Mouse (Mus musculus) embryonic facial prominence, embryonic 14.5 days (tissue): ENCODE measurements around the gene Mllt3. TPM values are rescaled to one million over a fixed set of nuclear protein-coding genes. Genes with fewer than 3 reads are reported as not detected.

Experiments used
- ATAC-seq: fragments of 200-750 bp; cut with Nextera tagmentation; 2 replicates; pipeline ENCODE4 v1.8.0; 2017; ENCODE audit warnings: low read depth, moderate number of reproducible peaks, moderate TSS enrichment
- DNase-seq: peaks from one replicate; pipeline ENCODE4 v3.0.0-alpha.2; 2015; ENCODE audit warnings: low spot score
- H3K27ac ChIP-seq: fragments of 300-500 bp; sonication (generic); replicated peaks from 2 replicates; pipeline ENCODE4 v1.5.1; 2014; ENCODE audit warnings: low read depth, mild to moderate bottlenecking, low read length, moderate library complexity
- H3K27me3 ChIP-seq: fragments of 300-500 bp; sonication (generic); replicated peaks from 2 replicates; pipeline ENCODE4 v1.6.1; 2014; ENCODE audit warnings: low read length; ENCODE audit not compliant: control insufficient read depth, insufficient read depth
- H3K36me3 ChIP-seq: fragments of 300-500 bp; sonication (generic); 2 replicates; pipeline ENCODE4 v1.6.1; 2014; ENCODE audit warnings: low read length, mixed read lengths; ENCODE audit not compliant: control insufficient read depth, insufficient read depth
- H3K4me1 ChIP-seq: fragments of 300-500 bp; sonication (generic); 2 replicates; pipeline ENCODE4 v1.6.1; 2014; ENCODE audit warnings: antibody characterized with exemption, low read length; ENCODE audit not compliant: control insufficient read depth, insufficient read depth
- H3K4me2 ChIP-seq: fragments of 300-500 bp; sonication (generic); 2 replicates; pipeline ENCODE4 v1.6.1; 2014; ENCODE audit warnings: low read depth, mild to moderate bottlenecking, low read length, moderate library complexity, mixed read lengths
- H3K4me3 ChIP-seq: fragments of 300-500 bp; sonication (generic); 2 replicates; pipeline ENCODE4 v1.5.1; 2014; ENCODE audit warnings: low read depth, mild to moderate bottlenecking, low read length
- H3K9ac ChIP-seq: fragments of 300-500 bp; sonication (generic); 2 replicates; pipeline ENCODE4 v1.6.1; 2014; ENCODE audit warnings: low read depth, mild to moderate bottlenecking, low read length, moderate library complexity, mixed read lengths
- H3K9me3 ChIP-seq: fragments of 300-500 bp; sonication (generic); 2 replicates; pipeline ENCODE4 v1.6.1; 2016; ENCODE audit warnings: low read length; ENCODE audit not compliant: control insufficient read depth
- WGBS: fragments of 180-500 bp; shearing (Covaris S2); extraction: QIAGEN DNeasy Blood & Tissue Kit; methylation state at CpG from one replicate; pipeline ENCODE4 v1.1.7; 2014; 5-methylcytosine and 5-hydroxymethylcytosine counted together
- polyA plus RNA-seq: library from polyadenylated mRNA; unstranded; fragments of >200 nt; fragmentation: Nextera tagmentation; extraction: Ambion mirVana; gene quantifications from 2 replicates; pipeline ENCODE4 v1.2.1, GENCODE M21; 2014

The Mllt3 gene
- polyA plus RNA-seq, 1 experiment from 2014 or later: 55.0 TPM

DNA sequence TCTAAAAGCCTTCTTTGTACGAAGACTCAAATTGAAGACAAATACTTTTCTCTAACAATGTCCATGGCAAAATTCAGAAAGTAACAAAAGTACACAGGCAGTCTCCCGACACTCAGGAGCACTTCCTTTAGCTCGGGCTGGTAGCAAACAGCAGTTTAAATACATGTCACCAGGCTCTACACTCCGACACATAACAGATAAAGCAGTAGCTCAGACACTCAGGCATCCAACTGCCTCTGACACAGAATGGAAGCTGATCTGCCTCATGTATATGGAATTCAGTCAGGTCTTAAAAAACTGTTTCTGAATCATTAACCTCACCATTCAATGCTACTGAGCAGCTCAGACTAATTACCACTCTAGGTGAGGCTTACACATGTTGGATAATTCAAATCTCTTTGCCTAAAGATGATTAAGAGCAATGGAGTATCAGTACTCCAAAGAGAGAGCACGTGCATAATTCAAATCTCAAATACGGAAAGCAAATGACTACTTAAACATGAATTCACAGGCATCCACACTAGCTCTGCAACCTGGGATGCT, 188.4 kb downstream of the Mllt3 start:
- DNase-seq (no peak), ATAC-seq (no peak)
- Histone ChIP-seq H3K4me1 (no peaks in the 10 kb centered on the region), H3K27ac (no peak overlapping the region), H3K4me3 (no peak overlapping the region), H3K27me3 (no peaks in the 10 kb centered on the region), H3K9me3 (no peaks in the 10 kb centered on the region), H3K9ac (no peak overlapping the region), H3K4me2 (no peak overlapping the region), H3K36me3 (peaks cover 10% of the 10 kb centered on the region; the same call in 1 of the 2 replicates)
- 79% methylated on average over 6 of the region's 6 CpGs for WGBS

DNA sequence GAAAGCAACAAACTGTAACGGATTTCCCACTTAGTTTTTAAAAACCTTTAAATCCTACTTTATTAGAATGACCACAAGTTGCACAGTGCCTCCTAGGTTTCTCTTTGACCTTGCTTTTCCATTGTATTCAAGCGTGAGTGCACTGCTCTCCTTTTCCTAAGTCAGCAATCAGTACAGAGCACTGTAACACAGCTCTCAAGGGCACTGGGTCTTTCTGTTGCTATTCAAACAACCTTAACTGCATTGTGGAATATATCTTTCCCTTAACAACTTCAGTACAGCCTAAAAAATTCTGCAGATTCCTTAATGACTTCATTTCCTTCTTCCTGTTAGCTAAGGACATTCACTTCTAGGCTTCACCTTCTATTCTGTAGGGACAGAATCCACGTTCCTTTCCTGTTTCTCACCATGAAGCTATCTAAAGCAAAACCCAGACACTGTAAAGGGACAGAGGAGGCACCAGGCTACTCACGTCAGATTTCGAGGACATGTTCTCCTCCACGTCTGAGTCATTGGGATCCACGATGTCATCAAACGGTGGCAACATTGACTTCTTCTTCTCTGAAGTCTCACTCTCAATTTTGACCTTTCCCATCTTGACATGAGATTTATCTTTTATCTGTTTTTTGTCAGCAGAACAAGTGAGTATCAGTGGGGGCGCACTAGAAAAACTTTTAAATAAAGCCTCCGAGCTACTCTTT, 192.8 kb downstream of the Mllt3 start:
- H3K36me3 ChIP-seq: peaks cover 18% of the 10 kb centered on the region; the same call in 1 of the 2 replicates
- 83% methylated on average over 10 of the region's 10 CpGs for WGBS
- H3K4me2 ChIP-seq: no peak overlapping the region
- no peak overlapping the region for H3K27ac ChIP-seq
- DNase-seq (no peak), ATAC-seq (no peak)
- no peaks in the 10 kb centered on the region for H3K4me1 ChIP-seq
- H3K27me3 ChIP-seq: no peaks in the 10 kb centered on the region
- no peak overlapping the region for H3K9ac ChIP-seq
- no peaks in the 10 kb centered on the region for H3K9me3 ChIP-seq
- no peak overlapping the region for H3K4me3 ChIP-seq

DNA sequence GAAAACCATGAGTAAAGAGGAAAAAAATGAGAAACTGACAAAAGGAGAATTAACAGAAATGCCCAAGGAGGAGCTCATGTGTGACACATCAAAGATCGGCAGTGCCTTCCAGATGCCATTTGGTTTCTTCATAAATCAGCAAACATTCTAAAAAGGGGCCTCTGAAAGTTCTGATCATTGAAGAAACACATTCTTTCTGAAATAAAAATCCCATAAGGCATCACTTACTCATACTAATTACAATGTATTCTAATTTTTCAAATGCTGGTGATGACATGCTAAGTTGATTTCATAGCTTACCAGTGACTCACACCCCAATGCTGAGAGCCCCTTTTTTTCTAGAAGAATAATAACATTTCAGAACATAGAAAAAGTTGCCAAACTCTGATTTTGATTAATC, 194.4 kb downstream of the Mllt3 start:
- H3K9me3 ChIP-seq: no peaks in the 10 kb centered on the region
- no peak overlapping the region for H3K4me3 ChIP-seq
- WGBS: 88% methylated on average over 1 of the region's 1 CpGs
- no peak overlapping the region for H3K9ac ChIP-seq
- H3K27ac ChIP-seq: no peak overlapping the region
- H3K36me3 ChIP-seq: peaks cover 18% of the 10 kb centered on the region; the same call in 1 of the 2 replicates
- H3K4me1 ChIP-seq: no peaks in the 10 kb centered on the region
- H3K4me2 ChIP-seq: no peak overlapping the region
- H3K27me3 ChIP-seq: no peaks in the 10 kb centered on the region
- DNase-seq (no peak), ATAC-seq (no peak)

DNA sequence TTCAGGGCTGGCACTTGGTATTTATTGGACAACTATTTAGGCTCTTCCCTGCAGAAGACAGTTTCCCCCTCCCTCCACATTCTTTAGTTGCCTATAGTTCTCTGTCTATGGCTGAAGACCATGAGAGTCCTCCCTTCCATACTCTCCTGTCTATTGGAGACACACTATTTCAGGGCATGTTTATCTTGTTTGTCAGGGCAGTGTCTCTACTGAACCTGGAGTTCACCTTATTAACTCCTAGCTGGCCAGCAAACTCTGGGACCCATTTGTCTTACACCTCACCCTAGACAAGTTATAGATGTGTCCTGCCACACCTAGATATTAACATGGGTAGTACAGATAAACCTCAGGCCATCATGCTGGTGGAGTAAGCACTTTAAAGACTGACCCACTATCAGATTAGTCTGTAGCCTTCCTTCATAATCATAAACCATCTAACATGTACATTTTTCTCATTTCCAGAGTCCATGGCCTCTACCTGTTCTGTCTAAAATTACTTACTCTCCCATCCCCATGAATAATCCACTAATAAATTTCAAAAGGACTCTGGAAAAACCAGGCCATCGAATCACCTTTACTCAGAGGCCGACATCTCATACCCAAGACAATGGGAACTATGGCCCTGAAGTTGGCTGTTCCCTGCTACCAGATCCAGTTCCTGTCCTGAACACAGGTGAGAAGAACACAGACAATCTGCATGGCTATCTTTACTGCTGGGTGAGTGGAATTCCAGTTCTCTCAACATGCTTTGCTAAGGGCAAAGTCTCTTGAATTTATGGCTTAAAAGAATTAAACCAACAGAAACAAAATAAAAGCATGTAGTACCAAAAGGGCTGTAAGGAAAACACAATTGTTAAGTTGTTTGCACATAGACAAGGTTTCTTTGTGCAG, 195.4 kb downstream of the Mllt3 start:
- no peak overlapping the region for H3K27ac ChIP-seq
- no peak for ATAC-seq
- H3K4me3 ChIP-seq: no peak overlapping the region
- H3K9ac ChIP-seq: no peak overlapping the region
- 95% methylated on average over 2 of the region's 2 CpGs for WGBS
- H3K4me2 ChIP-seq: no peak overlapping the region
- no peak for DNase-seq
- no peaks in the 10 kb centered on the region for H3K27me3 ChIP-seq
- H3K9me3 ChIP-seq: no peaks in the 10 kb centered on the region
- peaks cover 18% of the 10 kb centered on the region; the same call in 1 of the 2 replicates for H3K36me3 ChIP-seq
- no peaks in the 10 kb centered on the region for H3K4me1 ChIP-seq

DNA sequence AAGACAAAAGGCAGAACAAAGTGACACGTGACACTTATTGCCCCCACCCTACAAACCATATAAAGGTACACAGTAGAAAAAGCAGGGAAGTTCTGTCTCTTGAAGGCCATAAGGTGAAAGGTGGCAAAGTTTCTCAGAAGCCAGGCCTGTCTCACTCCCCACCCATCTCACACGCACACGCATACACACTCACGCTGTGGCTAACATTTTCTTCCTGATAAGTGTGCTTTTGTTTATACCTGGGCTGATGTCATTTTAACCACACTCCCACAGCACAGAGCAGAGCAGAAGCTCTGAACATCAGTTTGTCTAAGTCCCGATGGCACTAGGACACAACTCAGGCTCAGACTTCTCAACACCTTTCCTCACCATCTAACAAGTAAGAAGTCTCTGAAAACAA, 196.9 kb downstream of the Mllt3 start:
- no peaks in the 10 kb centered on the region for H3K4me1 ChIP-seq
- WGBS: 88% methylated on average over 5 of the region's 5 CpGs
- H3K36me3 ChIP-seq: peaks cover 18% of the 10 kb centered on the region; the same call in 1 of the 2 replicates
- no peaks in the 10 kb centered on the region for H3K27me3 ChIP-seq
- no peak for DNase-seq
- no peak for ATAC-seq
- no peak overlapping the region for H3K4me3 ChIP-seq
- H3K9me3 ChIP-seq: no peaks in the 10 kb centered on the region
- no peak overlapping the region for H3K4me2 ChIP-seq
- no peak overlapping the region for H3K27ac ChIP-seq
- H3K9ac ChIP-seq: no peak overlapping the region

DNA sequence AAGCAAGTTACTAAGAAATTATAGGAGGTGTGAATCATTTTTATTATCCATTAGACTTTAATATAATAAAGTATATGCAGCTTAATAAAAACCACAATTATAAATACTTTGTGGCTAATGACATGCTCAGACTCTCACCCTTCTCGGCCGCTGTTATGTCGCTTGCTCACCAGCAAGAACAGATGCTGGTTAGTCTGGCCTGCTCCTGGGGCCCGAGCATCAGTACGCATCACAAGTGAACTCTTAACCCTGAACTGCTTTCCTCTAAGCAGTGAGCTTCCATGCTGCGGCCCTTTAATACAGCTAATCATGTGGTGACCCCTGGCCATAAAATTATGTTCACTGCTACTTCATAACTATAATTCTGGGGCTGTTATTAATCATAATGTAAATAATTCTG, 198.0 kb downstream of the Mllt3 start:
- Histone ChIP-seq H3K4me1 (no peaks in the 10 kb centered on the region), H3K27me3 (no peaks in the 10 kb centered on the region), H3K4me2 (no peak overlapping the region), H3K4me3 (no peak overlapping the region), H3K9me3 (no peaks in the 10 kb centered on the region), H3K9ac (no peak overlapping the region), H3K27ac (no peak overlapping the region), H3K36me3 (peaks cover 8% of the 10 kb centered on the region; the same call in 1 of the 2 replicates)
- ATAC-seq (no peak), DNase-seq (no peak)
- 56% methylated on average over 6 of the region's 6 CpGs for WGBS

DNA sequence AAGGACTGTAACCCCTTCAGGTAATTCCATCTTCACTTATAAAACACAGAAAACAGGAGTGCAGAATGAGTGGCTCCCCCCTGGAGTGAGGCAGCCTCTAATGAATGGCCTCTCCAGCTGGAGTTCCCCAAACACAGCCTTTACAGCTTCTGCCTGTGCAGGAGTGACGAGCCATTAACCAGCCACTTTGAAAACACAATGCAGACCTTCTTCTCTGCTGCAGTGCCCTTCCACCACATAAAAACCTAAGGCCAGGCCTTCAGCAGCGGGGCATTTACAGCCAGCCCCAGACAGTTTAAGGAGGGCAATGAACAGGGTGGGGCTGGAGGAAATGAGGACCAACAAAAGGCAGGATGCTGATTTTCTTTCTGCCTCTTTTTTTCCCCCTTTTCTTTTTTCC, 198.9 kb downstream of the Mllt3 start:
- H3K27ac ChIP-seq: no peak overlapping the region
- H3K4me3 ChIP-seq: no peak overlapping the region
- no peak for ATAC-seq
- no peaks in the 10 kb centered on the region for H3K4me1 ChIP-seq
- H3K9me3 ChIP-seq: no peaks in the 10 kb centered on the region
- DNase-seq: no peak
- H3K4me2 ChIP-seq: no peak overlapping the region
- H3K9ac ChIP-seq: no peak overlapping the region
- WGBS: 49% methylated on average over 2 of the region's 2 CpGs
- peaks cover 8% of the 10 kb centered on the region; the same call in 1 of the 2 replicates for H3K36me3 ChIP-seq
- H3K27me3 ChIP-seq: no peaks in the 10 kb centered on the region

DNA sequence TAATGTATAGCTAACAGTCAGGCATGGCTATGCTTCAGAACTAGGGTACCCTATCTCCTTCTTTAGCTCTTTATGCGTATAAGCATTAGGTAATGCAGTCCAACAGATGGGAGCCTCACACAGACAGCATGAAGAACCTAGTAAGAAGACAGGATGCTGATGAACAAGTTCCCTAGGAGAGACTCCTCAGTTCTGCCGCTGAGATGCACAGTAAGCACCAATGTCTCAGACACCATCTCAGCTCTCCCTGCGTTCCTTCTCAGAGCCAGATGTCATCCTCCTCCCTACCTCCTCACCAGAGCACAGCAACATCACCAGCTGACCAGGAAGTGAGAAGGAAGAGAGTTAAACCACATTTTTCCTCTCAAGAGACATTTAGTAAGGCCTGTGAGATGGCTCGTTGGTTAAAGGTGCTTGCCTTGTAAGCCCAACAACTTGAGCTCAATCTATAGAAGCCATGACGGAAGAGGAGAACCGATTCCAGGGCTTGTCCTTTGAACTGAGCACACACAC, 202.3 kb downstream of the Mllt3 start:
- 88% methylated on average over 6 of the region's 6 CpGs for WGBS
- Histone ChIP-seq H3K4me2 (no peak overlapping the region), H3K4me1 (no peaks in the 10 kb centered on the region), H3K36me3 (no peaks in the 10 kb centered on the region), H3K4me3 (no peak overlapping the region), H3K27me3 (no peaks in the 10 kb centered on the region), H3K9me3 (no peaks in the 10 kb centered on the region), H3K9ac (no peak overlapping the region), H3K27ac (no peak overlapping the region)
- no peak for ATAC-seq
- no peak for DNase-seq
